Mouse (Mus musculus): Measurements from ENCODE around the gene Fmnl1. TPM values are rescaled to one million over a fixed set of nuclear protein-coding genes. Genes with fewer than 3 reads are reported as not detected.

Fmnl1 gene
- polyA plus RNA-seq, 1 experiment from 2014 or later, result 9.2 TPM

GRCm38 (mm10) chr11:103171703-103172391, 940 bp downstream of the Fmnl1 start:
- H3K4me1 ChIP-seq (ENCODE audit: control insufficient read depth, insufficient read depth, low read length), result peaks cover 13% of the 10 kb centered on the region
- ATAC-seq (ENCODE audit: low read depth), result no peak
- peaks cover 4% of the 10 kb centered on the region; the same call in 1 of the 2 replicates for H3K27me3 ChIP-seq (ENCODE audit: control insufficient read depth, insufficient read depth, low read length)
- WGBS, result 43% methylated on average over 9 of the region's 9 CpGs
- peak overlapping the region; percentile 62 for H3K4me3 ChIP-seq (ENCODE audit: low read depth, low read length)
- no peak overlapping the region for H3K27ac ChIP-seq (ENCODE audit: low read depth, low read length)
- no peaks in the 10 kb centered on the region for H3K36me3 ChIP-seq (ENCODE audit: control insufficient read depth, insufficient read depth, low read length)
- H3K9me3 ChIP-seq (ENCODE audit: control insufficient read depth, low read length), result no peaks in the 10 kb centered on the region
- H3K4me2 ChIP-seq (ENCODE audit: low read depth, low read length), result peak overlapping the region; percentile 81
- H3K9ac ChIP-seq (replicated peaks; ENCODE audit: low read depth, low read length), result peak overlapping the region; percentile 73; the same call in 1 of the 2 replicates

DNA sequence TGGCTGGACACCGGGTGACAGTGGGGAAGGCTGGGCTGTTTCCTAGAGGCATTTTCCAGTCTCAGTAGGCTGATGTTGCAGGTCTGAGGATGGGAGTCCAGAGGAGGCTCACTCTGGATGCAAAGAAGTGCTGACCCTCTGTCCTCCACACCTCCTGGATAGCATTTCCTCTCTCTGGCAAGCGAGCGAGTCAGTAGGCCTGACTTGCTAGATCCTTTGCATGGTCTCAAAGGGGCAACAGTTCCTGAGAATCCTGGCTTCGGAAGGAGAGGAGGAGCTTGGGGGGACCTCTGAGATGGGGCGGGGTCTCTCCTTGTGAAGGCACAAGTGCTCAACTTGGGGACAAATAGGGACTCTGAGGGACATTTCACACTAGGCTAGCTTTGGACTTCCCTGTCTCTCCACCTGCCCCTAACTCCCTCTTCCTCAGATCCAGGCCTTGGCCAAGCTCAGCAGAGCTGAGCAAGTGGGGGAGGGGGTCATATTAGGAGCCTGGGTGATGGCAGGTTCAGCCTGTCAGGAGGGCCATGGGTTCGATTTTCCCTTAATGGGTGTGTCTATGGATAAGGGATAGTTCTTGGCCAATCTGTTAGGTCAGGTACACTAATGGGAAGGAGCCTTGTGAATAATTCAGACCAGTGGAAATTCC, 1.6 kb downstream of the Fmnl1 start:
- Histone ChIP-seq H3K4me3 (ENCODE audit: low read depth, low read length) (no peak overlapping the region), H3K9me3 (ENCODE audit: control insufficient read depth, low read length) (no peaks in the 10 kb centered on the region), H3K27me3 (ENCODE audit: control insufficient read depth, insufficient read depth, low read length) (peaks cover 4% of the 10 kb centered on the region; the same call in 1 of the 2 replicates), H3K9ac (replicated peaks; ENCODE audit: low read depth, low read length) (no peak overlapping the region), H3K4me2 (ENCODE audit: low read depth, low read length) (peak overlapping the region; percentile 81), H3K4me1 (ENCODE audit: control insufficient read depth, insufficient read depth, low read length) (peaks cover 13% of the 10 kb centered on the region), H3K27ac (ENCODE audit: low read depth, low read length) (no peak overlapping the region), H3K36me3 (ENCODE audit: control insufficient read depth, insufficient read depth, low read length) (no peaks in the 10 kb centered on the region)
- 77% methylated on average over 6 of the region's 6 CpGs for WGBS
- ATAC-seq (ENCODE audit: low read depth), result no peak

- no peak overlapping the region for H3K27ac ChIP-seq (ENCODE audit: low read depth, low read length)
Observed at GRCm38 (mm10) chr11:103173041-103173770, 2.3 kb downstream of the Fmnl1 start.

DNA sequence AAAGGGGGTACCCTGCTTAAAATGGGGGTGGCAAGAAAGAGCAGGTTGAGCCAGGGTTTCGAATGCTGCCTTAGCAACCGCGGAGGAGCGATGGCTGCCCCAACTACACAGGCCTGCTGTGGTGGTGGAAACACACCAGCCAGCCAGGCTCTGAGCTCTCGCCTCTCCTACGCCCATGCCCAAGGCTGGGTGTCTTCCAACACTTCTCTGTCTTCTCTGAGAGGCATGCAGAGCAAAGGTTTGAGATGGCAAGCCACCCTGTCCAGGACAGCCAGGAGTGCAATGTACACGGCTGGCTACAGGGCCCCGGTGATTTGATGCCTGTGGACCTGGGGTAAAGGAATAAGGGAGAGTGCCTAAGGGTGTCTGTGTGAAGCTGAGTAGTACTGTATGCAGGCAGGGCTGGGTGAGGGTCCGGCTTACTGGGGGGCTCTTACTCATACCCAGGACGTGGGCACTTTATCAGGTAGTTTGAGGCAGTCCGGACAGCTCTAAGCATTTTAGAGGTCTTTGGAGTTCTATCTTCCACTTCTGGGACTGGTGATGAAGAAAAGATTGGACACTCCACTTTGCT, 3.0 kb downstream of the Fmnl1 start:
- H3K4me2 ChIP-seq (ENCODE audit: low read depth, low read length), result no peak overlapping the region
- no peaks in the 10 kb centered on the region for H3K9me3 ChIP-seq (ENCODE audit: control insufficient read depth, low read length)
- no peaks in the 10 kb centered on the region for H3K36me3 ChIP-seq (ENCODE audit: control insufficient read depth, insufficient read depth, low read length)
- no peak overlapping the region for H3K9ac ChIP-seq (replicated peaks; ENCODE audit: low read depth, low read length)
- H3K27me3 ChIP-seq (ENCODE audit: control insufficient read depth, insufficient read depth, low read length), result peaks cover 4% of the 10 kb centered on the region; the same call in 1 of the 2 replicates
- H3K4me1 ChIP-seq (ENCODE audit: control insufficient read depth, insufficient read depth, low read length), result peaks cover 13% of the 10 kb centered on the region
- 96% methylated on average over 11 of the region's 11 CpGs for WGBS
- no peak overlapping the region for H3K27ac ChIP-seq (ENCODE audit: low read depth, low read length)
- ATAC-seq (ENCODE audit: low read depth), result no peak
- no peak overlapping the region for H3K4me3 ChIP-seq (ENCODE audit: low read depth, low read length)

More at GRCm38 (mm10) chr11:103173041-103173770, 2.3 kb downstream of the Fmnl1 start:
- peaks cover 4% of the 10 kb centered on the region; the same call in 1 of the 2 replicates for H3K27me3 ChIP-seq (ENCODE audit: control insufficient read depth, insufficient read depth, low read length)
- peaks cover 13% of the 10 kb centered on the region for H3K4me1 ChIP-seq (ENCODE audit: control insufficient read depth, insufficient read depth, low read length)
- H3K9ac ChIP-seq (replicated peaks; ENCODE audit: low read depth, low read length), result no peak overlapping the region
- H3K36me3 ChIP-seq (ENCODE audit: control insufficient read depth, insufficient read depth, low read length), result no peaks in the 10 kb centered on the region
- H3K4me3 ChIP-seq (ENCODE audit: low read depth, low read length), result no peak overlapping the region
- H3K4me2 ChIP-seq (ENCODE audit: low read depth, low read length), result no peak overlapping the region
- WGBS, result 86% methylated on average over 7 of the region's 7 CpGs
- no peaks in the 10 kb centered on the region for H3K9me3 ChIP-seq (ENCODE audit: control insufficient read depth, low read length)
- ATAC-seq (ENCODE audit: low read depth), result no peak

- Histone ChIP-seq H3K4me1 (ENCODE audit: control insufficient read depth, insufficient read depth, low read length) (peaks cover 13% of the 10 kb centered on the region), H3K4me3 (ENCODE audit: low read depth, low read length) (no peak overlapping the region), H3K4me2 (ENCODE audit: low read depth, low read length) (no peak overlapping the region), H3K36me3 (ENCODE audit: control insufficient read depth, insufficient read depth, low read length) (no peaks in the 10 kb centered on the region), H3K9ac (replicated peaks; ENCODE audit: low read depth, low read length) (no peak overlapping the region), H3K27me3 (ENCODE audit: control insufficient read depth, insufficient read depth, low read length) (peaks cover 4% of the 10 kb centered on the region; the same call in 1 of the 2 replicates), H3K9me3 (ENCODE audit: control insufficient read depth, low read length) (no peaks in the 10 kb centered on the region), H3K27ac (ENCODE audit: low read depth, low read length) (no peak overlapping the region)
- 86% methylated on average over 5 of the region's 5 CpGs for WGBS
- ATAC-seq (ENCODE audit: low read depth), result no peak
Observed at GRCm38 (mm10) chr11:103174411-103174832, 3.5 kb downstream of the Fmnl1 start.

DNA sequence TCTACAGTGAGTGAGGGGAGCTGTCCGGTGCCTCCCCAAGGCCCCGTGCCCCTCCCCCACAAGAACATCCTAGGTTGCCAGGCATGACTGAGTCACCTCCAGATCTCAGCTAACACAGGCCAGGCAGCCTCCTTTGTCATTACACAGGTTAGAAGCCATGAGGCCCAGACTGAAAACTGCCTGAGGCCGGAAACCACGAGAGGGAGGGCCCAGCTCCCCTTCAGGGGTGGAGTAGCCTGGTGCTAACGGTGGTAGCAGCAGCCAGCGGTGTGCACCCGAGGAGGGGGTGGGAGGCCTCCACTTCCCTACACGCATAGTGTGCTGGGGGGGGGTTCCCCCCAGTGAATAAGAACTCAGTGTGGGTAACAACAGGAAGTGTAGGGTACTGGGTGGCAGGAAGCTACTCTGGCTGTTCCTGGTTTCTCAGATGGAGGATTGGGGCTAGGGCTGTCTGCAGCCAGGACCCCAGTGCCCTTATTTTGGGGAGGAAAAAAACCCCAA, 4.0 kb downstream of the Fmnl1 start:
- no peak overlapping the region for H3K4me2 ChIP-seq (ENCODE audit: low read depth, low read length)
- H3K4me1 ChIP-seq (ENCODE audit: control insufficient read depth, insufficient read depth, low read length), result peaks cover 13% of the 10 kb centered on the region
- whole genome bisulfite sequencing, result 55% methylated on average over 8 of the region's 8 CpGs
- no peaks in the 10 kb centered on the region for H3K36me3 ChIP-seq (ENCODE audit: control insufficient read depth, insufficient read depth, low read length)
- H3K27me3 ChIP-seq (ENCODE audit: control insufficient read depth, insufficient read depth, low read length), result peaks cover 4% of the 10 kb centered on the region; the same call in 1 of the 2 replicates
- H3K27ac ChIP-seq (ENCODE audit: low read depth, low read length), result no peak overlapping the region
- H3K9ac ChIP-seq (replicated peaks; ENCODE audit: low read depth, low read length), result no peak overlapping the region
- no peak overlapping the region for H3K4me3 ChIP-seq (ENCODE audit: low read depth, low read length)
- no peak for ATAC-seq (ENCODE audit: low read depth)
- H3K9me3 ChIP-seq (ENCODE audit: control insufficient read depth, low read length), result no peaks in the 10 kb centered on the region

GRCm38 (mm10) chr11:103175688-103176442, 5.0 kb downstream of the Fmnl1 start:
- peaks cover 4% of the 10 kb centered on the region; the same call in 1 of the 2 replicates for H3K27me3 ChIP-seq (ENCODE audit: control insufficient read depth, insufficient read depth, low read length)
- no peak for ATAC-seq (ENCODE audit: low read depth)
- peaks cover 7% of the 10 kb centered on the region; the same call in 1 of the 2 replicates for H3K4me1 ChIP-seq (ENCODE audit: control insufficient read depth, insufficient read depth, low read length)
- H3K4me2 ChIP-seq (ENCODE audit: low read depth, low read length), result no peak overlapping the region
- 74% methylated on average over 14 of the region's 14 CpGs for WGBS
- no peak overlapping the region for H3K9ac ChIP-seq (replicated peaks; ENCODE audit: low read depth, low read length)
- H3K36me3 ChIP-seq (ENCODE audit: control insufficient read depth, insufficient read depth, low read length), result no peaks in the 10 kb centered on the region
- no peak overlapping the region for H3K27ac ChIP-seq (ENCODE audit: low read depth, low read length)
- no peaks in the 10 kb centered on the region for H3K9me3 ChIP-seq (ENCODE audit: control insufficient read depth, low read length)
- no peak overlapping the region for H3K4me3 ChIP-seq (ENCODE audit: low read depth, low read length)

DNA sequence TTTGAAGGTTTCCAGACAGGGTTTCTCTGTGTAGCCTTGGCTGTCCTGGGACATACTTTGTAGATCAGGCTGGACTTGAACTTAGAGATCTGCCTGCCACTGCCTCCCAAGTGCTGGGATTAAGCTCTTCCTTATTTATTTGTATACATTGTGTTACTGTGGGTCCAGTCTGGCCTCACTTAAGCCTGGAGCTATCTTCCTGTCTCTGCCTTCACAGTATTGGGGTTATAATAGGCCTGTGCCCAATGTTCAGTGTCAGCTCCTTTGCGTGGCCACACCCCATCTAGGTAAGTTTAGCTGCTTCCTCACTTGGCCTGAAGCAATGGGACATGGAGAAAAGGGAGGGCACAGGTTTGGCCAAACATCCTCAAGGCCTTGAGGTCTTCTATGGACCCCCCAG, 5.6 kb downstream of the Fmnl1 start:
- no peak overlapping the region for H3K4me3 ChIP-seq (ENCODE audit: low read depth, low read length)
- no peak for ATAC-seq (ENCODE audit: low read depth)
- 88% methylated on average over 1 of the region's 1 CpGs for WGBS
- H3K9ac ChIP-seq (replicated peaks; ENCODE audit: low read depth, low read length), result no peak overlapping the region
- peaks cover 4% of the 10 kb centered on the region; the same call in 1 of the 2 replicates for H3K27me3 ChIP-seq (ENCODE audit: control insufficient read depth, insufficient read depth, low read length)
- H3K9me3 ChIP-seq (ENCODE audit: control insufficient read depth, low read length), result no peaks in the 10 kb centered on the region
- H3K36me3 ChIP-seq (ENCODE audit: control insufficient read depth, insufficient read depth, low read length), result no peaks in the 10 kb centered on the region
- no peak overlapping the region for H3K4me2 ChIP-seq (ENCODE audit: low read depth, low read length)
- 0 out of 2 replicates have a peak, but pooled peaks cover 4% of the 10 kb centered on the region for H3K4me1 ChIP-seq (ENCODE audit: control insufficient read depth, insufficient read depth, low read length)
- no peak overlapping the region for H3K27ac ChIP-seq (ENCODE audit: low read depth, low read length)

All from neural tube, embryonic 14.5 days (tissue).